ENCODE assay signal across 15 mouse cellular contexts in genomic region chr19:5422267-5422666, GRCm38 (mm10). TPM values are rescaled to one million over a fixed set of nuclear protein-coding genes. Genes with fewer than 3 reads are reported as not detected.
DNase-seq lines count a peak whose midpoint lies in the region; ATAC-seq lines count a peak whose summit lies in the region.
"Had no signal": no experiment of that assay in that cellular context is flagged by ENCODE, and none has a peak within 500 bp of the region (broad histone marks: within the 10 kb centered on the region; RNA-seq: fewer than 3 reads in every experiment).

No protein-coding gene starts in this region.

- H3K4me2 ChIP-seq in hindbrain, embryonic 11.5 days (replicated peaks; ENCODE audit: low read depth, low read length): no peak overlapping the region
- H3K4me2 ChIP-seq in neural tube, embryonic 13.5 days: no peak overlapping the region
- H3K4me2 ChIP-seq in embryonic facial prominence, embryonic 13.5 days: no peak overlapping the region
- H3K4me2 ChIP-seq: kidney, embryonic 15.5 days had no signal

- no peaks in the 10 kb centered on the region for H3K9me3 ChIP-seq in hindbrain, embryonic 10.5 days
- no peaks in the 10 kb centered on the region for H3K9me3 ChIP-seq in hindbrain, embryonic 11.5 days (ENCODE audit: control insufficient read depth, low read length)
- no peaks in the 10 kb centered on the region for H3K9me3 ChIP-seq in neural tube, embryonic 13.5 days
- H3K9me3 ChIP-seq in embryonic facial prominence, embryonic 13.5 days: no peaks in the 10 kb centered on the region
- H3K9me3 ChIP-seq: G1E; kidney, embryonic 15.5 days had no signal

- peaks cover 39% of the 10 kb centered on the region for H3K4me1 ChIP-seq in hindbrain, embryonic 10.5 days (replicated peaks)
- peaks cover 17% of the 10 kb centered on the region for H3K4me1 ChIP-seq in hindbrain, embryonic 11.5 days (replicated peaks; ENCODE audit: control insufficient read depth, insufficient read depth, low read length)
- H3K4me1 ChIP-seq in neural tube, embryonic 13.5 days (replicated peaks): peaks cover 41% of the 10 kb centered on the region
- H3K4me1 ChIP-seq in embryonic facial prominence, embryonic 13.5 days: peaks cover 37% of the 10 kb centered on the region

- no peak overlapping the region for H3K27ac ChIP-seq in hindbrain, embryonic 10.5 days
- no peak overlapping the region for H3K27ac ChIP-seq in hindbrain, embryonic 11.5 days (ENCODE audit: low read depth, low read length)
- H3K27ac ChIP-seq in neural tube, embryonic 13.5 days (replicated peaks): no peak overlapping the region
- H3K27ac ChIP-seq in embryonic facial prominence, embryonic 13.5 days: no peak overlapping the region
- H3K27ac ChIP-seq: kidney, embryonic 15.5 days had no signal

- WGBS in hindbrain, embryonic 10.5 days: 89% methylated on average over 10 of the region's 10 CpGs
- WGBS in hindbrain, embryonic 11.5 days: 90% methylated on average over 10 of the region's 10 CpGs
- 88% methylated on average over 10 of the region's 10 CpGs for WGBS in neural tube, embryonic 13.5 days
- 89% methylated on average over 10 of the region's 10 CpGs for WGBS in embryonic facial prominence, embryonic 13.5 days

- peaks cover 69% of the 10 kb centered on the region for H3K36me3 ChIP-seq in hindbrain, embryonic 10.5 days
- H3K36me3 ChIP-seq in hindbrain, embryonic 11.5 days (ENCODE audit: control insufficient read depth, insufficient read depth, low read length): peaks cover 5% of the 10 kb centered on the region; the same call in 1 of the 2 replicates
- H3K36me3 ChIP-seq in neural tube, embryonic 13.5 days: peaks cover 52% of the 10 kb centered on the region
- H3K36me3 ChIP-seq in embryonic facial prominence, embryonic 13.5 days: peaks cover 56% of the 10 kb centered on the region

- no peaks in the 10 kb centered on the region for H3K27me3 ChIP-seq in hindbrain, embryonic 10.5 days (ENCODE audit: insufficient read depth, poor library complexity, severe bottlenecking)
- no peaks in the 10 kb centered on the region for H3K27me3 ChIP-seq in hindbrain, embryonic 11.5 days (ENCODE audit: control insufficient read depth, insufficient read depth, low read length)
- H3K27me3 ChIP-seq in neural tube, embryonic 13.5 days: no peaks in the 10 kb centered on the region
- H3K27me3 ChIP-seq in embryonic facial prominence, embryonic 13.5 days: no peaks in the 10 kb centered on the region
- H3K27me3 ChIP-seq: kidney, embryonic 15.5 days had no signal

- H3K4me3 ChIP-seq in hindbrain, embryonic 10.5 days: peak overlapping the region; percentile 1; the same call in 1 of the 2 replicates
- H3K4me3 ChIP-seq in hindbrain, embryonic 11.5 days (ENCODE audit: low read depth, low read length): no peak overlapping the region
- H3K4me3 ChIP-seq in neural tube, embryonic 13.5 days: no peak overlapping the region
- H3K4me3 ChIP-seq in embryonic facial prominence, embryonic 13.5 days: no peak overlapping the region
- H3K4me3 ChIP-seq: kidney, embryonic 15.5 days had no signal

- ATAC-seq in cerebellum, adult (ENCODE audit: insufficient number of reproducible peaks, low FRiP score, low TSS enrichment): no peak
- no peak for ATAC-seq in hindbrain, embryonic 11.5 days (ENCODE audit: low FRiP score)
- ATAC-seq in neural tube, embryonic 13.5 days (ENCODE audit: low read depth): no peak
- no peak for ATAC-seq in embryonic facial prominence, embryonic 13.5 days (ENCODE audit: insufficient number of reproducible peaks, insufficient read depth, low FRiP score, low TSS enrichment, low read depth)
- ATAC-seq: liver, postnatal 0 days had no signal

- no peak overlapping the region for H3K9ac ChIP-seq in hindbrain, embryonic 11.5 days (ENCODE audit: low read depth, low read length)
- peak overlapping the region; percentile 38; the same call in 1 of the 2 replicates for H3K9ac ChIP-seq in neural tube, embryonic 13.5 days
- H3K9ac ChIP-seq in embryonic facial prominence, embryonic 13.5 days: peak overlapping the region; percentile 49; the same call in 1 of the 2 replicates
- H3K9ac ChIP-seq: kidney, embryonic 15.5 days; liver, postnatal 0 days had no signal

- DNase-seq in cerebellum, adult 11 months: peak; percentile 38
- DNase-seq in hindbrain, embryonic 10.5 days (ENCODE audit: low spot score): no peak
- DNase-seq in hindbrain, embryonic 11.5 days (ENCODE audit: low spot score): no peak
- DNase-seq in neural tube, embryonic 10.5 days (ENCODE audit: extremely low spot score, low spot score): no peak
- no peak for DNase-seq in frontal cortex, adult 2 months (ENCODE audit: extremely low spot score in 1 of 2, low spot score in 1 of 2)
- DNase-seq: heart, postnatal 10 days; liver, postnatal 0 days; retina, postnatal 1 day had no signal

RNA-seq across cellular contexts. Expression of gene Drap1, which starts 2.5 kb away (rescaled TPM):
- 223 and 271 TPM in 2 replicates for polyA plus RNA-seq in hindbrain, embryonic 10.5 days (2016; fragmentation: Nextera tagmentation; extraction: Ambion mirVana)
- 182 and 211 TPM in 2 replicates for polyA plus RNA-seq in hindbrain, embryonic 11.5 days (2014; fragmentation: Nextera tagmentation; extraction: Ambion mirVana)
- 318 and 326 TPM in 2 replicates for polyA plus RNA-seq in neural tube, embryonic 13.5 days (2015; fragmentation: Nextera tagmentation; extraction: Ambion mirVana)
- 278 and 306 TPM in 2 replicates for polyA plus RNA-seq in embryonic facial prominence, embryonic 13.5 days (2015; fragmentation: Nextera tagmentation; extraction: Ambion mirVana)
- polyA plus RNA-seq in frontal cortex, adult 2 months (2012; rRNA removed): 305 and 342 TPM in 2 replicates

RNA-seq across cellular contexts. Expression of gene AI837181, which starts 2.7 kb away (rescaled TPM):
- 53.8 and 63.9 TPM in 2 replicates for polyA plus RNA-seq in hindbrain, embryonic 10.5 days (2016; fragmentation: Nextera tagmentation; extraction: Ambion mirVana)
- polyA plus RNA-seq in hindbrain, embryonic 11.5 days (2014; fragmentation: Nextera tagmentation; extraction: Ambion mirVana): 33.4 and 35.2 TPM in 2 replicates
- polyA plus RNA-seq in neural tube, embryonic 13.5 days (2015; fragmentation: Nextera tagmentation; extraction: Ambion mirVana): 69.5 and 75.5 TPM in 2 replicates
- polyA plus RNA-seq in embryonic facial prominence, embryonic 13.5 days (2015; fragmentation: Nextera tagmentation; extraction: Ambion mirVana): 67.3 and 67.7 TPM in 2 replicates
- 94.3 and 95.0 TPM in 2 replicates for polyA plus RNA-seq in frontal cortex, adult 2 months (2012; rRNA removed)

RNA-seq across cellular contexts. Expression of gene Tsga10ip, which starts 19.9 kb away (rescaled TPM):
- polyA plus RNA-seq in hindbrain, embryonic 10.5 days (2016; fragmentation: Nextera tagmentation; extraction: Ambion mirVana): 0.44 and 0.58 TPM in 2 replicates
- 0.53 and 0.54 TPM in 2 replicates for polyA plus RNA-seq in hindbrain, embryonic 11.5 days (2014; fragmentation: Nextera tagmentation; extraction: Ambion mirVana)
- 0.20 TPM in 1 of 2 replicates, not detected in the other for polyA plus RNA-seq in neural tube, embryonic 13.5 days (2015; fragmentation: Nextera tagmentation; extraction: Ambion mirVana)
- polyA plus RNA-seq in embryonic facial prominence, embryonic 13.5 days (2015; fragmentation: Nextera tagmentation; extraction: Ambion mirVana): not detected in 2 replicates
- not detected in 2 replicates for polyA plus RNA-seq in frontal cortex, adult 2 months (2012; rRNA removed)
- polyA plus RNA-seq: neural tube, embryonic 11.5 days had no signal

RNA-seq across cellular contexts. Expression of gene Fosl1, which starts 25.1 kb away (rescaled TPM):
- polyA plus RNA-seq in hindbrain, embryonic 10.5 days (2016; fragmentation: Nextera tagmentation; extraction: Ambion mirVana): not detected in 2 replicates
- 0.13 TPM in 1 of 2 replicates, not detected in the other for polyA plus RNA-seq in hindbrain, embryonic 11.5 days (2014; fragmentation: Nextera tagmentation; extraction: Ambion mirVana)
- 0.59 TPM in 1 of 2 replicates, not detected in the other for polyA plus RNA-seq in neural tube, embryonic 13.5 days (2015; fragmentation: Nextera tagmentation; extraction: Ambion mirVana)
- not detected in 2 replicates for polyA plus RNA-seq in embryonic facial prominence, embryonic 13.5 days (2015; fragmentation: Nextera tagmentation; extraction: Ambion mirVana)
- polyA plus RNA-seq in frontal cortex, adult 2 months (2012; rRNA removed): 0.06 and 0.19 TPM in 2 replicates
- polyA plus RNA-seq: embryonic facial prominence, embryonic 14.5 days; liver, postnatal 0 days; neural tube, embryonic 11.5 days had no signal

RNA-seq across cellular contexts. Expression of gene Sart1, which starts 33.8 kb away (rescaled TPM):
- polyA plus RNA-seq in hindbrain, embryonic 10.5 days (2016; fragmentation: Nextera tagmentation; extraction: Ambion mirVana): 82.7 and 93.2 TPM in 2 replicates
- polyA plus RNA-seq in hindbrain, embryonic 11.5 days (2014; fragmentation: Nextera tagmentation; extraction: Ambion mirVana): 75.2 and 79.2 TPM in 2 replicates
- polyA plus RNA-seq in neural tube, embryonic 13.5 days (2015; fragmentation: Nextera tagmentation; extraction: Ambion mirVana): 72.2 and 74.8 TPM in 2 replicates
- polyA plus RNA-seq in embryonic facial prominence, embryonic 13.5 days (2015; fragmentation: Nextera tagmentation; extraction: Ambion mirVana): 83.9 and 87.7 TPM in 2 replicates
- 70.5 and 85.4 TPM in 2 replicates for polyA plus RNA-seq in frontal cortex, adult 2 months (2012; rRNA removed)
